Mouse (Mus musculus) T-helper 17 cell (primary cell): ENCODE results near the gene Casp8ap2.

ENCODE experiments used
- in situ Hi-C, 2 experiments: fragments of 300-600 bp; cut with MboI, MseI; formaldehyde crosslinking; loops; 1 replicate in 1 of 2; 2 replicates in 1 of 2; pipeline ENCODE4 v1.15.1; 2025; ENCODE audit warnings: high pct_unique_total_duplicates in 2 of 2

Gene Casp8ap2

GRCm38 (mm10) chr4:32665843-32666242, 50.6 kb downstream of the Casp8ap2 start:
- in situ Hi-C loops = loop anchor here in 1 of 2 experiments (10.0 kb wide), 1 partner anchor 231 kb away; no protein-coding TSS in a partner anchor

GRCm38 (mm10) chr4:32668291-32668690, 53.0 kb downstream of the Casp8ap2 start:
- in situ Hi-C loops = loop anchor here in 1 of 2 experiments (10.0 kb wide), 1 partner anchor 233 kb away; no protein-coding TSS in a partner anchor

- in situ Hi-C loops = loop anchor here (10.0 kb wide), 2 partner anchors 235 to 905 kb away; no protein-coding TSS in a partner anchor
These were observed 54.6 kb downstream of the Casp8ap2 start for GRCm38 (mm10) chr4:32669825-32670224.

GRCm38 (mm10) chr4:32674025-32674424, 58.8 kb downstream of the Casp8ap2 start:
- in situ Hi-C loops = loop anchor here in 1 of 2 experiments (10.0 kb wide), 1 partner anchor 909 kb away; no protein-coding TSS in a partner anchor

- in situ Hi-C loops = loop anchor here in 1 of 2 experiments (10.0 kb wide), 1 partner anchor 913 kb away; no protein-coding TSS in a partner anchor
These were observed 62.2 kb downstream of the Casp8ap2 start for GRCm38 (mm10) chr4:32677471-32677870.

- in situ Hi-C loops = no loop called here
These were observed 65.6 kb downstream of the Casp8ap2 start for GRCm38 (mm10) chr4:32680843-32681242.

GRCm38 (mm10) chr4:32682471-32682870, 67.2 kb downstream of the Casp8ap2 start:
- in situ Hi-C loops = no loop called here

GRCm38 (mm10) chr4:32683061-32683582, 67.9 kb downstream of the Casp8ap2 start:
- in situ Hi-C loops = no loop called here
